Mouse (Mus musculus): ENCODE measurements around the gene Ppp1r14c.

DNA sequence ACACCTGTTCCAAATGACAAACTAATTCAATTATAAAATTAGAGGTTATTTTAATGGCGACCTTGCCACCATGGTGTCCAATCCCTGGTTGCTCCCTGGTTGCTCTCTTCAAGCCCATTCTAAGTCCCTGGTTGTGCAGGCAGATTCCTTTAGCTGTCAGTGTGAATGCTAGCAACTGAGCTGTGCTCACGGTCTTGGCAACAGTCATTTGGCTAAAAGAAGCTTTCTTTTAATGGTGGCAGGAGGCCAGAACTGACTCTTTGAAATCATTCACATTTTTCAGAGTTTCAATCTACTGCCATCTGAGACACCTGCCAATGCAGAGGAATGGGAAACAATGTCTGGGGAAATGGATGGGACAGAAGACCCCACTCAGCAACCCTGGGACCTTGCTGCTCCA is 130.9 kb downstream of the Ppp1r14c start:
- TF ChIP-seq USF1 (IDR thresholded peaks at IDR 0.05; ENCODE audit: low read depth) (no peak), CTCF (IDR thresholded peaks at IDR 0.05; ENCODE audit: control insufficient read depth, insufficient read depth, insufficient read length) (no peak), MYOD1 (IDR thresholded peaks at IDR 0.05; ENCODE audit: control insufficient read depth, insufficient read length, low read depth) (no peak), MAX (IDR thresholded peaks at IDR 0.05) (no peak), CEBPB (IDR thresholded peaks at IDR 0.05; ENCODE audit: low read depth) (no peak), MYOG (IDR thresholded peaks at IDR 0.05; ENCODE audit: control insufficient read depth, extremely low read depth, insufficient read length) (no peak), FOSL1 (IDR thresholded peaks at IDR 0.05; ENCODE audit: insufficient read depth, low read length, poor library complexity, severe bottlenecking) (no peak)

All from C2C12 (cell line).